Mouse (Mus musculus) small intestine, adult 2 months (tissue): ENCODE results near the gene Ifit1. TPM values are rescaled to one million over a fixed set of nuclear protein-coding genes. Genes with fewer than 3 reads are reported as not detected.

Experiments used
- H3K27ac ChIP-seq: fragments of 200-500 bp; 2 replicates; pipeline ENCODE4 v1.5.1; 2012; ENCODE audit warnings: low read depth, low read length, control low read depth, inconsistent platforms; ENCODE audit not compliant: insufficient read depth
- H3K27me3 ChIP-seq: fragments of 200-500 bp; 2 replicates; pipeline ENCODE4 v1.6.1; 2012; ENCODE audit warnings: mild to moderate bottlenecking, moderate library complexity, low read length, inconsistent platforms; ENCODE audit not compliant: control insufficient read depth, insufficient read depth
- H3K36me3 ChIP-seq: fragments of 200-500 bp; 2 replicates; pipeline ENCODE4 v1.6.1; 2012; ENCODE audit warnings: mild to moderate bottlenecking, low read length, control low read depth, inconsistent platforms; ENCODE audit not compliant: control insufficient read depth, insufficient read depth
- H3K4me1 ChIP-seq: fragments of 200-500 bp; 2 replicates; pipeline ENCODE4 v1.6.1; 2012; ENCODE audit warnings: low read length, inconsistent platforms, mixed read lengths; ENCODE audit not compliant: control insufficient read depth, insufficient read depth, insufficient read length
- H3K4me3 ChIP-seq: fragments of 200-500 bp; 2 replicates; pipeline ENCODE4 v1.5.1; 2012; ENCODE audit warnings: low read depth, mild to moderate bottlenecking, control low read depth, inconsistent platforms, low read length, moderate library complexity
- CTCF ChIP-seq: fragments of 200-500 bp; IDR thresholded peaks from 2 replicates; pipeline ENCODE4 v1.5.1; 2012; ENCODE audit warnings: low read depth, mild to moderate bottlenecking, control low read depth, inconsistent platforms, low read length, moderate library complexity, mixed read lengths; ENCODE audit not compliant: insufficient replicate concordance, insufficient read length; ENCODE audit errors: extremely low read depth
- POLR2A ChIP-seq: fragments of 200-500 bp; IDR thresholded peaks from 2 replicates; pipeline ENCODE4 v1.6.1; 2012; ENCODE audit warnings: low read depth, mild to moderate bottlenecking, control low read depth, inconsistent platforms, low read length, moderate library complexity
- WGBS: fragments of 180-500 bp; shearing (Covaris S2); methylation state at CpG from one replicate; pipeline ENCODE4 v1.1.7; 2018; 5-methylcytosine and 5-hydroxymethylcytosine counted together
- polyA plus RNA-seq: library from polyadenylated mRNA; depleted of rRNA; stranded (reverse); fragments of >200 nt; gene quantifications from 2 replicates; pipeline ENCODE4 v1.2.3, GENCODE M21; 2012

The Ifit1 gene
- polyA plus RNA-seq, 1 experiment: 15.4 TPM

GRCm38 (mm10) chr19:34662067-34662507, 21.4 kb downstream of the Ifit1 start:
- Histone ChIP-seq H3K27ac (no peak overlapping the region), H3K4me1 (no peaks in the 10 kb centered on the region), H3K27me3 (no peaks in the 10 kb centered on the region), H3K36me3 (no peaks in the 10 kb centered on the region), H3K4me3 (peak overlapping the region; percentile 59)
- TF ChIP-seq CTCF (no peak), POLR2A (no peak)
- WGBS: 10% methylated on average over 13 of the region's 13 CpGs

- Histone ChIP-seq H3K4me1 (no peaks in the 10 kb centered on the region), H3K4me3 (no peak overlapping the region), H3K27me3 (no peaks in the 10 kb centered on the region), H3K27ac (no peak overlapping the region), H3K36me3 (no peaks in the 10 kb centered on the region)
- no peak for TF ChIP-seq CTCF
- TF ChIP-seq POLR2A: no peak
- 31% methylated on average over 5 of the region's 5 CpGs for WGBS
Observed at GRCm38 (mm10) chr19:34662740-34663139, 22.1 kb downstream of the Ifit1 start.

GRCm38 (mm10) chr19:34666127-34666526, 25.5 kb downstream of the Ifit1 start:
- H3K27ac ChIP-seq: no peak overlapping the region
- TF ChIP-seq POLR2A: no peak
- peak; percentile 91; the same call in 1 of the 2 replicates for TF ChIP-seq CTCF
- WGBS: under 1% methylated on average over 5 of the region's 5 CpGs
- no peaks in the 10 kb centered on the region for H3K27me3 ChIP-seq
- no peaks in the 10 kb centered on the region for H3K36me3 ChIP-seq
- no peaks in the 10 kb centered on the region for H3K4me1 ChIP-seq
- H3K4me3 ChIP-seq: no peak overlapping the region

- TF ChIP-seq POLR2A (no peak), CTCF (no peak)
- H3K27ac ChIP-seq: no peak overlapping the region
- WGBS: 38% methylated on average over 7 of the region's 7 CpGs
- H3K4me1 ChIP-seq: no peaks in the 10 kb centered on the region
- no peak overlapping the region for H3K4me3 ChIP-seq
- H3K27me3 ChIP-seq: no peaks in the 10 kb centered on the region
- no peaks in the 10 kb centered on the region for H3K36me3 ChIP-seq
Observed at GRCm38 (mm10) chr19:34673476-34673875, 32.8 kb downstream of the Ifit1 start.

- H3K4me1 ChIP-seq: no peaks in the 10 kb centered on the region
- H3K36me3 ChIP-seq: no peaks in the 10 kb centered on the region
- no peaks in the 10 kb centered on the region for H3K27me3 ChIP-seq
- no peak overlapping the region for H3K4me3 ChIP-seq
- no peak for TF ChIP-seq POLR2A
- no peak for TF ChIP-seq CTCF
- H3K27ac ChIP-seq: no peak overlapping the region
- 91% methylated on average over 4 of the region's 4 CpGs for WGBS
Observed at GRCm38 (mm10) chr19:34678428-34678827, 37.8 kb downstream of the Ifit1 start.

- H3K4me1 ChIP-seq: no peaks in the 10 kb centered on the region
- TF ChIP-seq POLR2A (no peak), CTCF (peak; percentile 80; the same call in 1 of the 2 replicates)
- H3K27me3 ChIP-seq: no peaks in the 10 kb centered on the region
- no peak overlapping the region for H3K4me3 ChIP-seq
- 54% methylated on average over 1 of the region's 1 CpGs for WGBS
- no peaks in the 10 kb centered on the region for H3K36me3 ChIP-seq
- no peak overlapping the region for H3K27ac ChIP-seq
Observed at GRCm38 (mm10) chr19:34684857-34685256, 44.2 kb downstream of the Ifit1 start.

GRCm38 (mm10) chr19:34685530-34685929, 44.9 kb downstream of the Ifit1 start:
- 82% methylated on average over 1 of the region's 1 CpGs for WGBS
- no peak overlapping the region for H3K4me3 ChIP-seq
- no peaks in the 10 kb centered on the region for H3K27me3 ChIP-seq
- H3K36me3 ChIP-seq: no peaks in the 10 kb centered on the region
- no peak for TF ChIP-seq POLR2A
- no peak for TF ChIP-seq CTCF
- H3K4me1 ChIP-seq: 0 out of 2 replicates have a peak, but pooled peaks cover 1% of the 10 kb centered on the region
- H3K27ac ChIP-seq: no peak overlapping the region
